ENCODE assay signal across 14 mouse cellular contexts in genomic region chr14:84397137-84397536, GRCm38 (mm10).
"Had no signal": no experiment of that assay in that cellular context is flagged by ENCODE, and none has a peak within 500 bp of the region (broad histone marks: within the 10 kb centered on the region; RNA-seq: fewer than 3 reads in every experiment).

No protein-coding gene starts in this region.

- DNase-seq: lung, adult 2 months; lung, postnatal 36 days; right cerebral cortex, postnatal 14 days; thymus, adult 2 months; thymus, postnatal 25 days; thymus, postnatal 4 days had no signal

- H3K4me3 ChIP-seq: limb, embryonic 15.5 days; liver, embryonic 12.5 days; midbrain, embryonic 13.5 days; neural tube, embryonic 12.5 days; stomach, embryonic 15.5 days had no signal

- H3K4me2 ChIP-seq: limb, embryonic 15.5 days; liver, embryonic 12.5 days; midbrain, embryonic 11.5 days; midbrain, embryonic 13.5 days; neural tube, embryonic 12.5 days; stomach, embryonic 15.5 days had no signal

- H3K9ac ChIP-seq: limb, embryonic 15.5 days; liver, embryonic 12.5 days; liver, embryonic 14.5 days; midbrain, embryonic 13.5 days; neural tube, embryonic 12.5 days; stomach, embryonic 15.5 days had no signal

- ATAC-seq: liver, embryonic 12.5 days; midbrain, embryonic 13.5 days had no signal

- H3K36me3 ChIP-seq: limb, embryonic 15.5 days; liver, embryonic 12.5 days; midbrain, embryonic 13.5 days; neural tube, embryonic 12.5 days; stomach, embryonic 15.5 days had no signal

- H3K4me1 ChIP-seq: limb, embryonic 15.5 days; liver, embryonic 12.5 days; midbrain, embryonic 13.5 days; neural tube, embryonic 12.5 days; stomach, embryonic 15.5 days had no signal

- H3K27me3 ChIP-seq: limb, embryonic 15.5 days; liver, embryonic 12.5 days; midbrain, embryonic 13.5 days; neural tube, embryonic 12.5 days; stomach, embryonic 15.5 days had no signal

- H3K27ac ChIP-seq: limb, embryonic 15.5 days; liver, embryonic 12.5 days; liver, embryonic 14.5 days; midbrain, embryonic 13.5 days; neural tube, embryonic 12.5 days; stomach, embryonic 15.5 days; stomach, postnatal 0 days had no signal

- H3K9me3 ChIP-seq: limb, embryonic 15.5 days; liver, embryonic 12.5 days; midbrain, embryonic 13.5 days; neural tube, embryonic 12.5 days; stomach, embryonic 15.5 days had no signal
